Comparison of ENCODE assay signal across 25 mouse cellular contexts in the genomic region with DNA sequence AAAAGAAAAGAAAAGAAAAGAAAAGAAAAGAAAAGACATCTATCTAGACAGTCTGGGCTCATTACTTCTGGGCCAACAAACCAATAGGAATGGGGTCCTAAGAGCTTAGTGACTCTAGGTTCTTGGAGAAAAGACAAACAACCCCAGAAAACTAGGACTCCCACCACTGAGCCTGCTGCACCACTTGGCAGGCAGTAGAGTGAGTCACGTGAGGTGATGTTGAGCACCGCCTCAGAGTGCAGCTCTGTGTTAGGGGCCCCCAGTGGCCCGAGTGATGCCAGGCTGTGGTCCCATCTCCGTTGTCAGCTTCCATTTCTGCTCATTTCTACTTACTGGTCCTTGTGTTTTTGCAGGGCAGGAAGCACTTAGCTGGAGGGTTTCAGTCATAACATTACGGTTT.
"Had no signal": no experiment of that assay in that cellular context is flagged by ENCODE, and none has a peak within 500 bp of the region (broad histone marks: within the 10 kb centered on the region; RNA-seq: fewer than 3 reads in every experiment).

No protein-coding gene starts in this region.

- H3K4me2 ChIP-seq: heart, embryonic 11.5 days; heart, embryonic 13.5 days; heart, embryonic 15.5 days; hindbrain, embryonic 13.5 days; hindbrain, embryonic 15.5 days; limb, embryonic 12.5 days; liver, embryonic 11.5 days; liver, embryonic 13.5 days; liver, embryonic 15.5 days had no signal

- DNase-seq: gastrocnemius, postnatal 14 days; gastrocnemius, postnatal 36 days; heart, adult 11 months; heart, adult 2 months; heart, postnatal 14 days; heart, postnatal 36 days; kidney, adult 11 months; kidney, adult 2 months; kidney, postnatal 10 days; kidney, postnatal 25 days; kidney, postnatal 4 days; liver; liver, embryonic 13.5 days had no signal

- H3K4me1 ChIP-seq: heart, embryonic 13.5 days; heart, embryonic 15.5 days; hindbrain, embryonic 13.5 days; hindbrain, embryonic 15.5 days; limb, embryonic 10.5 days; limb, embryonic 12.5 days; liver, embryonic 13.5 days; liver, embryonic 15.5 days had no signal

- H3K27ac ChIP-seq: heart, adult 2 months; heart, embryonic 13.5 days; heart, embryonic 15.5 days; hindbrain, embryonic 13.5 days; hindbrain, embryonic 15.5 days; hindbrain, postnatal 0 days; layer of hippocampus, adult 2 months; left cerebral cortex, adult 2 months; limb, embryonic 10.5 days; limb, embryonic 12.5 days; liver, embryonic 13.5 days; liver, embryonic 15.5 days had no signal

- H3K36me3 ChIP-seq: heart, embryonic 13.5 days; heart, embryonic 15.5 days; hindbrain, embryonic 13.5 days; hindbrain, embryonic 15.5 days; limb, embryonic 10.5 days; limb, embryonic 12.5 days; liver, embryonic 13.5 days; liver, embryonic 15.5 days had no signal

- H3K27me3 ChIP-seq: heart, embryonic 13.5 days; heart, embryonic 15.5 days; hindbrain, embryonic 13.5 days; hindbrain, embryonic 15.5 days; limb, embryonic 12.5 days; liver, embryonic 13.5 days; liver, embryonic 15.5 days had no signal

- H3K4me3 ChIP-seq: heart, adult 2 months; heart, embryonic 13.5 days; heart, embryonic 15.5 days; hindbrain, embryonic 13.5 days; hindbrain, embryonic 15.5 days; layer of hippocampus, adult 2 months; left cerebral cortex, adult 2 months; limb, embryonic 10.5 days; limb, embryonic 12.5 days; liver, embryonic 13.5 days; liver, embryonic 15.5 days had no signal

- H3K9ac ChIP-seq: heart, embryonic 13.5 days; heart, embryonic 15.5 days; hindbrain, embryonic 13.5 days; hindbrain, embryonic 15.5 days; limb, embryonic 12.5 days; liver, embryonic 13.5 days; liver, embryonic 15.5 days had no signal

- H3K9me3 ChIP-seq: heart, embryonic 13.5 days; heart, embryonic 15.5 days; hindbrain, embryonic 13.5 days; hindbrain, embryonic 15.5 days; limb, embryonic 10.5 days; limb, embryonic 12.5 days; liver, embryonic 15.5 days had no signal
